Mouse (Mus musculus): ENCODE data around the gene Arsa.
A peak's percentile ranks its signal among the peaks of the same experiment; 100 is the strongest.

Gene Arsa

DNA sequence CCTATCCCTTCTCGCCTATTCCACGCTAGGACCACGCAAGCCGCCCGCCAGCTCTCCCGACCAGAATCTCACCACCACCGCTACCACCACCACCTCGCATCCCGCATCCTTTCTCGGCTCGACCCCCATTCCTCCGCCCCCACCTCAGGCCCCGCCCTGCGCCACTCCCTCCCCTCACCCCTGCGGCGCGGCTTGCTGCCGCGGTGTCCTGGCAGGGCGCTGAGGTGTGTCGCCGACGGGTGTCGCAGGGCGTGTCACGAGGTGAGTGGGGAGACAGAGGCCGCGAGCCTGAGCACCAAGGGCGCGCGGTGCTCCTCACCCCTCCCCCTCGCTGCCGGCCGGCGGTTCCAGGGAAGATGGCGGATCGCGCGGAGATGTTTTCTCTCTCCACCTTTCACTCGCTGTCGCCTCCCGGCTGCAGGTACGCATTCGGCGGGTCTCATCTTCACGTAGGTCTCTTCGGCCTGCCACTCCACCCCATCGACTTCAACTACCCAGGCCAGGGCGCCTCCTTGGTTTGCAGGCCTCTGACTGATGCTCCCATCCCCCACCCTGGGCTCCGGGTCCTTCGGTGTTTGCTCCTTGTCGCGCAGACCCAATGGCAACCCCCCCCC is 23.3 kb downstream of the Arsa start, which contains the start of gene Mapk8ip2:
TSS of gene Mapk8ip2 (plus strand) at position 49 of the 614 bp plus-strand sequence.
- DNase-seq: peak; percentile 87

DNA sequence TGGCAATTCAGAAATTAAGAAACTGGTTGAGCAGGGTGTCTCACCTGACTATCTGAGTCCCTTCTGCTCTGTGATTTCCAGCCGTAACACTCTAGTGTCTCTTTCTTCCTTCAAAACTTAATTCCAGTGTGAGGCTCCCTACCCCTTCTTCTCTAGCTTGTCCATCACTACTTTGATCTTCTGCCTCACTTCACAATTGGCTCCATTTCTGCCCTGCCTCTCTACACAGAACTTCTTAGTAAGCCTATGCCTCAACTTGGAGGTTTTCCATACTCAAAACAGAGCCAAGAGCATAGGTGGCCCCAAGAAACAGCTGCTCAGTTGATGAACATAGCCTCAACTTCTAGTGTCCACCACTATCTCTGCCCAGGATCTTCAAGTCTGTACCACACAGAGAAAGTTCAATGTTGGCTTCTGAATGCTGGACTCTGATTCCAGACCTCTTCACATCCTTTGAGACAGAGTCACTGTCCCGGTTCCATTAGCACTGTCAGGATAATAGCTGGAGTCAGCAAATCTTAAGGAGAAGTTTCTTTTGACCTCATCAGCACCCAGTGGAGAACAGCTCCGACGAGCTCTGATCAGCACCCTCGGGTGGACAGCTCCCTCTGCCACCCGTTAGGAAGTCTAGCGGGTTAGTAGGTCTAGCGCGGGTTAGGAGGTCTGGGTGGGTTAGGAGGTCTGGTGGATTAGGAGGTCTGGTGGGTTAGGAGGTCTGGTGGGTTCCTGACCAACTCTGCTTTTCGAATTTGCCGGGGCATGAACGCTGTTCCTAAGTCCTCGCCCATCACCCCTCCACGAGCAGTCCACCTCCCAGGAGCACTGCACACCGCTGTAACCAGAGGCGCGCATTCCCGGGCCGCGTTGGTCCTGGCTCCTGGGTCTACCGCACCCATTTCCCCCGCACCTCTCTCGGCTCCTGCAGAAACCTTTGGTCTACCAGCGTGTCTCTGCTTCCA is 24.0 kb downstream of the Arsa start:
- peak; percentile 92 for DNase-seq

DNA sequence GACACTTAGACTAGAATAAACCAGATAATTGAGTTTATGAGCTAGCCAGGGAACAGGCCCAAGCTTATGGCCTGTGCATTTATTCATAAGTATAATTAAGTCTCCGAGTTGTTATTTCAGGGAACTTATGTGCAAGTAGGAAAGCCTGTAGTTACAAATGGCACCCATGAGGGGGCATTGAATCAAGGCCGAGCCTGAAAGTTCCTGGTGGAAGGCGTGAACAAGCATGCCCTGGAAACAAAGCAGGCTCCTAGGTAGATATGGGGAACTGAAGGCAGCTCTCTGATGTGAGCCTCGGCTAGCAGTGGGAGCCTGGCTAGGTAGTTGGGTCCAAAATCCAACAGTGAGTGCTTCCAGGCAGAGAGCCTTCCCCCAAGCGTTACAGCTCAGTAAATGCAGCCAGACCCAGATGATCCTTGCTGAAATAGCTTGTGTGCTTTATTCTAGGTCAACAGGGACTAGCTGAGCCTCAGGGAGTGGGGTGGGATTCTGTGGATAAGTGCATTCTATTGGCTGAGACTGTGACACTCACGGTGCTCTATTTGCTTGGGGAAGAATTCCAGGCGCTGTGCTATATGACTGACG is 34.6 kb downstream of the Arsa start:
- peak; percentile 72 for DNase-seq

DNA sequence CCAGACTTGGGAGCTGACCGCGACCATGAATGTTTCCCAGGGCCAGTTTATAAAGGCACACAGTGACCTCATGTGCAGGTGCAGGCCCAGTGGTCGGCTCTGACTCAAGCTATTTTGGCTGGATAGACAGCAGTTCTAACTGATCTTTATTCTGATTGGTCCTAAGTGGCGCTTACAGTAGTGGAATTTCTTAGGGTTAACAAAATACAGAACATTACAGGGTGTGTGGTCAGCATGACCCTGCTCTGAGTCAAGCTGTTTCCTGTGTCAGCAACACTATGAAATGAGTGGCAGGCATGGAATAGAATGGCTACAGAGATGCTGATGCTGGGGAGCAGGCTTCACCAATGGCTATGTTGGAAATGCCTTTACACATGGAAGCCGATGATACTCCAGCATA is 41.3 kb downstream of the Arsa start:
- DNase-seq: peak; percentile 79

DNA sequence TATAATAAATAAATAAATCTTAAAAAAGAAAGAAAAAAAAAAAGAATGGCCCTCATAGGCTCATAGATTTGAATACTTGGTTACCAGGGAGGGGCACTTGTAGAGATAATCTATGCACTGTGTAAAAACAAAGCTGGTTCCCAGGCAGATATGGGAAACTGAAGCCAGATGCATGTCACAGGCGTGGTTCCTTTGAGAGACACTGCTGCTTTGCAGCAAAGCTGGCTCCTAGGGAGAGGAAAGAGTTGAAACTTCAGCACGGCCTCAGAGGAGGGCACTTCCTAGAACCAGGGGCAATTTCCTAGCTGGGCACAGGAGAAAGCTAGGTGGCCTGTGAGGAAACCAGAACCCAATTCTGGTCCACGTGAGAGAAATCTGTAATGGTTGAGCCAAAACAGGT is 43.1 kb downstream of the Arsa start:
- peak; percentile 73 for DNase-seq

DNA sequence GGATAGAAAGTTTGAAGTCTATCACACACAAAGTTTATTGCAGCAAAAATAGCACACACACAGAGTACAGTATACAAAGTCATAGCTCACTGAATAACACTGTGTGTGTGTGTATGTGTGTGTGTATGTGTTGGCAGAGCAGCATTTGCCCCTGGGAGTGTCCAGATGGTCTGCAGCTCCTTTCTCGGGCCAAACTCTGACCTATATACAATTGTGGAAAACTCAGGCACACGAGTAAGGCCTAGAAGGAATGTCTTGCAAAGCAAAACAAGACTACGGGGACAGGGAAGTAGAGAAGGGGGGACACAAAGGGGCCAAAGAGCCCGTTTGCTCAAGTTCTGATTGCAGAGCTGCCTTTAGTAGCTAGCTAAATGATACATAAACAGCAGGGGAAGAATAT is 44.3 kb downstream of the Arsa start:
- peak; percentile 73 for DNase-seq

DNA sequence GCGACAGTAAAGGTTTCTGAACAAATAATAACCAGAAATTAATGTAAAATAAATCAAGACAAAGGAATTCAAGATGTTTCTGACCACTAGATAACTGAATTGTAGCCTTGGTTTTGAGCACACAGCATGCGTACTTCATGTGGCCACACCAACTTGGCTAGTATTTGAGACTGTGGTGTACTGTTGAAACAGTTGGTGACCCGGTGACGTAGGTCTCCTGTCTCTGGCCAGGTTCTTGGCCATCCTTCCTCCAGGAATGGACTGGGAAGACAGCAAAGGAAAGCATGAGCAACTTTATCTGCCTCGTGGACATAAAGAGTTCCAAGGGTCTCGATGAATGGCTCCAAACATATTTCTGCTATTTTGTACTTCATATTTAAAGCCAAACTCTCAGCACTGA is 45.4 kb downstream of the Arsa start:
- peak; percentile 83 for DNase-seq

DNA sequence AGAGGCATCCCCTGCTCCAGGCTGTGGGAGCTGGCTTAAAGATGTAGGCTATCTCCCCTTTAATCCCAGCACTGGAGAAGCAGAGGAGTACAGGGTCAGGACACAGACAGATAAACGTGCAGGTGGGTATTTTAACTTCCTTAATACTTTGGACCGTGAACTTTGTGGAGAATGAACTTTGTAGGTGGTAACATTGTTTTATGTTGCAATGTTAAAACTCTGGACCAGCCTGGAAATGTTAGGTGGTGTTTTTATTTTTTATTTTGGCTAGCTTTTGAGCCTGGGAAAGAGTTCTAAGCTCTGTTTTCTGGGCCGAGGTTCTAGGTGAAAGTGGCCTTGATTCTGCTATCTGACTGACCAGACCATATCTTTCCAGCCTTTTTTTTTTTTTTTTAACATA is 46.0 kb downstream of the Arsa start:
- no peak for DNase-seq

DNA sequence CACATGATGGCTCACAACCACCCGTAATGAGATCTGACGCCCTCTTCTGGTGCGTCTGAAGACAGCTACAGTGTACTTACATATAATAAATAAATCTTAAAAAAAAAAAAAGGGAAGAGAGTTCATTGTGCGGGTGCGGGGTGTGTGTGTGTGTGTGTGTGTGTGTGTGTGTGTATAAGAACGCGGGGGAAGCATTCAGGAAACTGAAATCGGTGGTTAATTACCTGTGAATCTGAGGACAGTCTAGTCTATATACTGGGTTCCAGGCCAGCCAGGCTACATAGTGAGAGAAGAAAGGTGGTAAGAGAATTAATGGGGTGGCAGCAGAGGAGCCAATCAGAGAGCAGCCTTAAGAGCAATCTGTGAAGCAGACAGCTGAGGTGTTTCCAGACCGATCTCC is 46.5 kb downstream of the Arsa start:
- peak; percentile 86 for DNase-seq

DNA sequence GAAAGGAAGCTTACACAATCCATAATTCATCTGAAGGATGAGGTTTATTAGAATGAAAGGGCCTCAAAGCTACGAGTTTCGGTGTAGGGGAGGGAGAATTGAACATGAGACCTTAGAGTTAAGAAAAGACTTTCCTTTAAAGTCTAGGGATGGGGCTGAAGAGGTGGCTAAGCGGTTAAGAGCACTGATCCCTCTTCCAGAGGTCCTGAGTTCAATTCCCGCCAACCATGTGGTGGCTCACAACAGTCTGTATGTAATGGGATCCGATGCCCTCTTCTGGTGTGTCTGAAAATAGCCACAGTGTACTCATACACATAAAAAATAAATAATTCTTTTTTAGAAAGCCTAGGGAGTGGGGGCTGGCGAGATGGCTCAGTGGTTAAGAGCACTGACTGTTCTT is 46.9 kb downstream of the Arsa start:
- DNase-seq: no peak

DNA sequence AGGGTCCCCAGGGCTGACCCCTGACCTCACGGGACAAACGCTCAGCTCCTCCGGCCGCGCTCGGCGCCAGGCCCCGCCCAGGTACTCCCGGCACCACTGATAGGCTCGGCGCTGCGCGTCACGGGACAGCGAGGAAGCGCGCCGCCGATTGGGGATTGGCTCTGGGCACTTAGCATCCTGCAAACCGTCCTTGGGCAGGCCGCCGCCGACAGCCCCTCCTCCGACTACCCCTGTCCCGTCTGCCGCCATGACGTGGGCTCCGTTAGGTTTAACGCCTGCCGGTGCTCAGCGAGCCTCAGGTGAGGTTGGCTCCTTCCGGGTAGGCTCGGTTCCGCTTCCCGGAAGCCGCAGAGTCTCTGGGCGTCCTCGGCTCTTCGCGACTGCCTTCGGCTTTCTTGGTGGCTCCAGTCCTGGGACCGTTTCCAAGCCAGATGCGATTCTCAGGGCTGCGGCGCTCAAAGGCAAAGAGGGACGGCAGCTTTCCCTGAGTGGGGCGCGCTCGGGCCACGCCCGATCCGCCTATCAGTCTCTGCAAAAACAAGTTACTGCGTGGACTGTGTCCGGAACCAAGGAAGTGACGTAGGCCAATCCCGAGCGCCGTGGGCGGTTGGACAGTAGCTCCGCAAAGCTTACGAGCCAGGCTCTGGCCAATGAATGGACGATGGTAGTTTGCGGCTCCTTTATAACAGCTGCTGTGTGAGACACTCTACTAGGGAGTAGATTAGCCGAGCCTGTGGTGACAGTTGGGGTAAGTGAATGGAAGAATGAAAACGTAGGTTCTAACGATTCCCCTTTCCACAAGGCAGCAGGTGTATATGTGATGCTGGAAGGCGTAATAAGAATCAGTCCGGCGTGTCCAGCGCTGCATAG is 47.6 kb downstream of the Arsa start, which contains the start of the genes C730034F03Rik, Gm44502 and Chkb:
TSS of gene C730034F03Rik (plus strand) at position 238 of the 870 bp plus-strand sequence.
TSS of gene Gm44502 (minus strand) at position 345 of the 870 bp plus-strand sequence.
TSS of gene Chkb (minus strand) at position 557 of the 870 bp plus-strand sequence.
- DNase-seq: peak; percentile 100

DNA sequence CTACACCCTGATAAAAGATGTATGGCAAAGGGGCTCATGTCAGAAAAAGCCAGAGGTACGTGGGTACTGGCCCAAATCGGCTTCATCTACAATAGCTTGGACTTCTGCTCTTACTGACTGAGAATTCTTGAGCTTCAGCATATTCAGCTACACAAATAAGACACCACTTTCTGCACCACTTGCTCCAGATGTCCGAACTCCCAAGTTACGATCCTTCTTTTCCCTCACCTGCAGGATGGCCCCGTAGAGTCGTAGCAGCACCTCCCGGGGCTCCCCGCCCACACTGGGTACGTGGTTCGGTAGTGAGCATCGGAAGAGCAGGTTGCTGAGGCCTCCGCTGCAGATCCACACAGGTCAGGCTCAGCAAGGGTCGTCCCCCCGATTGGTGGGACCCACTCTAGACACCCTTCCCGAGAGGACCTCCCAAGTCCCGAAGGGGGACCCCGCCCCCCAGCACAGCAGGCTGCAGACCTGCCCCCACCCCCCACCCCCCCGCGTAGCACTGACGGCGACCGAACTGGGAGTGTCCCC is 48.3 kb downstream of the Arsa start:
- no peak for DNase-seq

DNA sequence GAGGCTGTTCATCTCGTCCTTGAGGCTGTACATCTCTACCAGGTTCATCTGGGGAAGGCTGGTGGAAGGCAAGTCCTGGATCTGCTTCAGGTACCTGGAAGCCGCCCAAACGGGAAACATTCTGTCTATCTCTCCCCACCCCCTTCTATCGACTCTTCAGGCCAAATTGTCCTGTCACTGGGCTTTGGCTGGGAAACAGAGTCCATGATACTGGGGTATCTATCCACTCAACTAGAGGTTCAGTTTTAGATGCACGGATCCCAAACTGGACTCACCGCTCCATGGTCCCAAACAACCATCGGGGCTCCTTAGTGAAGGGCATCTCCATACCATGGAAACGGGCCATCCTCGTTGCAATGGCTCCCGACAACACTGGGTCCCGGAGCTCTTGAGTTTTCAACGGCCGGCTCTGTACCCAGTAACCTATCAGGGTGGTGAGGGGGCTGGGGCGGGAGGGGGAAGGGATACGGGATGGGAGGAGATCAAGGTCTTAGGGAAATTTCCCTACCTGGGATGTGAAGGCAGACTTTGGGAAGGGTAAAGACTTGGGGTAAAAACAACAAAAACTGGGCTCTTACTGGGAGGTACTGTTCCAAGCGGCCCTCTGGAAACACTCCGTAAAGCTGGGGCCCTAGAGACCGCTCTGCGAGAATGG is 49.0 kb downstream of the Arsa start:
- DNase-seq: peak; percentile 95

DNA sequence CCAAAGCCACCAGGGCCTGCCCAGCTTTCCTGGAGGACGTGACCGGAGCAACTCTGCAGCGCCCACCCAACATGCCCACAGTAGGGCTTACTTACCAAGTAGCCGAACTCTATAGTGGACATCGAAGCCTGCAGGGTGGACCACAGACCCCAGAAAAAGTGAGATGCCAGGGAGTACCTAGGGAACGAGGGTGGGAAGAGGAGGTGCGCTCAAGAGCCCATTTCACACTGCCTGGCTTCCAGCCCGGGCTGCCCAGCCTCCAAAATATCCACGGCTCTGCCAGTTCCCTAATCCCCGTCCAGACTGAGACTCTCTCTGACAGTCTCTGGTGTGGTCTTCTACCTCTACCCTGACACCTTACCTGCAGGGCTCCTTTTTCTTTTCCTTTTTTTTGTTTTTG is 50.5 kb downstream of the Arsa start:
- DNase-seq: peak; percentile 96

DNA sequence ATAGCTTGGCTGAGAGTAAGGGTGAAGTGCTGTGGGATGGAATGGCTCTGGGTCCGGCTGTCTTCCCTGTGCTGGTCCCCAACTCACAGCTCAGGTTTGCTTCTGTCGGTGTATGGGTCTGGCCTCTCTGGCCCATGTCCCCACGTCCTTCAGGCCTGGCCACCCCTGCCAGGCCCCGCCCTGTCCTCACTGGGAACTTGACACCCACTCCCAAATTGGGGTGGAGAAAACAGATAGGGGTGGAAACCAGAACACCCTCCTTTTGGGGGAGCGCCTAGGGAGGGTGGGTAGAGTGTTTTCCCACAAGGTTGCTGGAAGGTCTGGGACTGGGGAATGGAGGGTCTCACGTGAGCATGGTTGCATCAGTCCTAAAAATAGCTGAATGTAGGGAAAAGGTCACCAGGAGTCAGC is 51.5 kb downstream of the Arsa start, which contains the start of gene Cpt1b:
TSS of gene Cpt1b (minus strand) at position 153 of the 411 bp plus-strand sequence.
- DNase-seq: peak; percentile 98

DNA sequence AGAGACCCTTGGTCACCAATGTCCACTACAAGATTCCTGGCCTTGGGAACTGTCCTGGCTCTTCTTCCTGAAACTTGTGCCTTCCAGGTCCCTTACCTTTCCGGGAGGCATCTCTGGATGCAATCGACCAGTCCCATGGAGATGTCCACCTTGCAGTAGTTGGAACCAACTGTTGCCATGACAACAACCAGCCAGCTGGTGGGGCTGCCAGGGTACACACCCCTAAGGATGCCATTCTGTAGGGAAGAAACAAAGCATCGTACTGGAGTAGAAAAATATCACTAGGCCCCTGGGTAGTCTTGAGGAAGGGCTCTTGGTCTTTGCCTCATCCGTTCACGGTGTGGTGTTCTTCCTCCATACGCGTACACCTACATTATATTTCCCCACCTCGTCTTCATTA is 52.6 kb downstream of the Arsa start:
- peak; percentile 93 for DNase-seq

All from heart, adult 11 months (tissue).